Mouse (Mus musculus): Measurements from ENCODE around the gene Cd19.
A peak's percentile ranks its signal among the peaks of the same experiment; 100 is the strongest.
"Not testable (repeated sequence)": the region's sequence is repeated elsewhere in the genome, so short reads cannot be mapped to it uniquely, and the experiment has no call there.

Gene Cd19

DNA sequence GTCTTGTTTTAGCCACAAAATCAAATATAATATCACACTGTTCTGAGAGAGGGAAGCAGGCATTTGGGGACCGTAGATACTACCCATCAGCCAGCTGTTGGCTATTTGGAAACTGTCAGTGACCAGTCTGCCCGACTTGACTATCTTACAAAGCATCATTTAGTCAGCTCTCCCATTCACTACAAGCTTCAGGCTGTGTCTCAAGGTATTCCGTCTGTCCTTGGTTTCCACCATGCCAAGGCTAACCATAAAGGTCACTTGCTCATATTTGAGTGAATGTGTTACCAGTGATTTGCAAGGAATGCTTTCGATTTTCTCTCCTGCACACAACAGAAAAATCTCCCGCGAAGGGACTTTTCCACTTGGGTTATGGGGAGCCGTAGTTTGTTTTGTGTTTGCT lies 20.0 kb upstream of the Cd19 start:
- DNase-seq (ENCODE audit: low spot score) = no peak

DNA sequence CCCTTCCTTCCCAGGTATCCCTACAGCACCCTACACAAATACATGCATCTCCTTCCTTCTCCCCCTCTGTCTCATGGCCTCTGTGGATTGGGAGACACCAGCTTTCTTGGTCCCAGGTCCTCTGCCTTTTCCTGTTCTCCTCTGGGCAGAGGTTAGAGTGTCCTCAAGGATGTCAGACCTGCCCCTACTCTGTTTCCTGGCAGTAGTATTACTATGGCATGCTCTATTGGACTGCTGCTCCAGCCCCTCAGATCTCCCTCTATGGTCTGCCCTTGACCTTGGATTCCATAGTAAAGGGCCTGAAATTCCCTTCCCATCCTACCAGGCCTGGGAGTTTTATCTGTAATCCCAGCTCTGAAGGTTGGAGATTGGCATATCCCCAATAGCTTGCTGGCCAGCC lies 15.5 kb upstream of the Cd19 start:
- DNase-seq (ENCODE audit: low spot score) = no peak

DNA sequence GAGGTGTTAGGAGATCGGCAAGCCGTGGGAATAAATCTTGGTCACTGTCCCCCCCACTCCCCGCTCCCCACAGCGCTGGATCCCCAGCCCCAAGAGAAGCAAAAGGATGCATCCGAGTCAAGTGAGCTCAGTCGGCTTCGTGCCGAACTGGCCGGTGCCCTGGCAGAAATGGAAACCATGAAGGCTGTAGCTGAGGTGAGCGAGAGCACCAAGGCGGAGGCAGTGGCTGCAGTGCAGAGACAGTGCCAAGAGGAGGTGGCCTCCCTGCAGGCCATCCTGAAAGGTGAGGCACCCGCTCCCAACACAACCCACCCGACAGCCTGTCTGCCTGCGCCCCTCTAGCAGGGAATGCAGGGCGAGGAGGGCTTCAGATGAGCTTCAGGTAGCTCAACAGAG lies 14.8 kb upstream of the Cd19 start:
- no peak for DNase-seq (ENCODE audit: low spot score)

DNA sequence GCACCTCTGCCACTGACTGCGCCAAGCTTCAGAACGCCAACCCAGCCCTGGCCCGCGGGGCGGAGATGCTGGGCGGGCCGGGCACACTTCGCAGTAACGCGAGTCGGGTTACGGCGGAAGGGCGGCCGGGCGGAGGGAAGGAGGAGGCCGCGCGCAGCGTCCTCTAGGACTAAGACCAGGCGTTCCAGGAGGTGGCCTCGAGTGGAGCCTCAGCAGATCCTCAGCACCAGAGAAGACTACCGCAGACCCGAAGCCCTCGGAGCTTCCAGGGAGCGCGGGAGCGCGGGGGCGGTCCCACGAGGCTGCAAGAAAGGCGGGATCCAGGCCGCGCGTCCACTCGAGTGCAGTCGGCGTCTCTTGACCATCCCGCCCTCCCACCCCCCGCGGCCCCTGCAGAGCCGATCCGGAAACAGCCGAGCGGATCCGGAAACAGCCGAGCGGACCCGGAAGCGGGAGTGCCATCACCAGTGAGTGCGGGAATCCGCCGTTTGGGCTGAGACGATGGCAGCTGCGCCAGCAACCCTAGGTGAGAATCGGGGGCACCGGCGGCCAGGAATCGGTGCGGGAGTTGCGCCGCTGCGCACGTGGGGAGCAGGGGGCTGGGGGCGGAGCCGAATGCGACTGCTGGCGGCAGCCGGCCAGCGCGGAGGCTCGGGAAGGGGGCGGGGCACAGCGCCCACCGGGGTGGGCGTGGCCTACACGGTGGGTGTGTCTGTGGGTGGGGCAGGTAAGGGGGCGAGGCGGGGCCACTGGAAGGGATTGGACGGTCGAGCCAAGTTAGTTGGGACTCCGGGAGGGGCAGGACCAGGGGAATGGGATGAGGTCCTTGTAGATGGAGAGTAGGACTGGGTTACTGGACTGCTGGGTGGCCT lies 14.2 kb upstream of the Cd19 start, which contains the start of gene Rabep2:
Gene Rabep2, plus strand, starts transcription at position 129 of the 872 bp plus-strand sequence.
- DNase-seq (ENCODE audit: low spot score) = peak; percentile 99

DNA sequence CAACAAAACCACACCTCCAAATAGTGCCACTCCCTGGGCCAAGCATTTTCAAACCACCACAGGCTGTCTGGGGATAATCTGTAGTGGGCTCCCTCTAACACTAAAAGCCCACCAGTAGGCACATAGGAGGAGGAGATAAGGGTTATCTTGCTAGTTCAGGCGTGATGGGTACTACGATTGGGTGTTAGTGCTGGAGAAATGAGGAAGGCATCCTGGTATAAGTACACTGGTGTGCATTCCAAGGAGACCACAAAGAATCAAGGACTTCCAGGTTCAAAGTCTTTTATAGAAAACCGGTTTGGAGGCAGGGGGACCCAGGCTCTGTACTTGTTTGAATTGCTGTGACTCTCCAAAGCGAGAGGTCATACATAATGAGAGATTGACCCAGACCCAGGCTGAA lies 13.5 kb upstream of the Cd19 start:
- DNase-seq (ENCODE audit: low spot score) = no peak

DNA sequence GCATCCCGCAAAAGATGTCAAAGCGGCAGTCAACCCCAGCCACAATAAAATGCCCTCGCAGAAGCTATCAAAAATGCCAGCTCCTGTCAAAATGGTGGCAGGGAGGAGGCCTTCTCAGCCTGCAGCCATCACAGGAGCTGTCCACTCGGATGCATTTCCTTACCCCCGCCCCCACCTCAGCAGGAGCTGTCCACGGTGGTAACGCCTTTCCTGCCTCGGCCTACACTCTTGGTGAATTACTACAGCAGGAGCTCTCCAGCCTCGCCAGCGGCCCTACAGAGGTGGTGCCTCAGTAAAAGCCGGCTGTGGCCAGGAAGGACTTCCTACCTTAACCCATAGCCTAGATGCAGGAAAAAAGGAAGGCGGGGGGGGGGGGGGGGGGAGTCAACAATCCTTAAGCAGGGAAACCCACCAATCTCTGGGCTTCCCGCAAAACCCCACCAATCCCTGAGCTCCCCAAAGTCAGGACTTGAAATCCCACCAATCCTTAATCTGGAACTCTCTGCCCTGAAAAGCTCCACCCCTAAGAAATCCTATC lies 12.7 kb upstream of the Cd19 start:
- DNase-seq (ENCODE audit: low spot score) = no peak

DNA sequence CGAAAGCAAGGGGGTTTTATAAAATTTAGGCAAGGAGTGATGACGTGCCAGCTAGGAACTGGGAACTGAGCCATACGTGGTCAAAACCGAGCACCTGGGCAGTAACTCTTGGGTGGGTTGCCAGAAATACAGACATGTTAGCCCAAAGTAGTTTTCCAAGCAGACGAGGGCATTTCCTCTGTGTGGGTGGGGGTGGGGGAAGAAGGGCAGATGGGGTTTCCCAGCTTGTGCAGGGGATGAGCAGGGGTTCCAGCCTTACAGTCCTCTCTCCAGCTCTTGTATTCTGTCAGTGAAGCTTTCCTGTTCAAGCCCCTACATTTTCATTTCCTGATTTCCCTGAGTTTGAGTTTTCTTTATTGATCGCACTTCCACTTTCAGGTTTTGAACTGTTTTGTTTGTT lies 9.5 kb upstream of the Cd19 start:
- no peak for DNase-seq (ENCODE audit: low spot score)

DNA sequence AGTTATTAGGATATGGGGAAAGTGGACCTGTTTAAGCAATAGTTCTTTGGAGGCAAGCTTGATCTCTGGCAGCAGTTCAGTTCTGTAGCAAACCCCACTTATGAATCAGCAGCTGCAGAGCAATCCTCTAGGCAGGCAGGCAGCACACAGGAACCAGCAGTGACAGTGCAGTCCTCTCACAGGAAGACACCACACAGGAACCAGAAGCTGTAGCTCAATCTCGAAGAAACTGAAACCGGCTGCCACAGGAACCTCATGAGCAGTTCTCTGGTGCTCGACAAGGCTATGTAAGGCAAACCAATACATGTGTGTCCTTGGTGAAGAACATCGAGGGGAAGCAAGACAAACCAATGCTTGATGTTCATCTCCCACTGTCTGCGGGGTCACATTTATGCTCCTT lies 7.1 kb upstream of the Cd19 start:
- no peak for DNase-seq (ENCODE audit: low spot score)

DNA sequence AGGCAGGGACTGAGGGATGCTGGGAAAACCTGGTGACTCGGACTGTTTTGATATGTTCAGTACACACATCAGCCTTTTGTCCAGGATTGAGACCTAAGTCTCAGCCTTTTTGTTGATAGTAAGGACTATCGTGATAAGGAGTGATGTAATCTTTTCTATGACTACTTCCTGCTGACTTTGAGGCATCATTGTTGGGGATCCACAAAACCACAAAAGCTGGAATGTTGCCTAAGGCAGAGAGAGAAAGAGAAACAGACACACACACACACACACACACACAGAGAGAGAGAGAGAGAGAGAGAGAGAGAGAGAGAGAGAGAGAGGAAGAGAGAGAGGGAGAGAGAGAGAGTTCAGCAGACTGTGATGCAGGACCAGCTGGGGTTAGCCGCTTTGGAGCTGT lies 3.8 kb upstream of the Cd19 start:
- no peak for DNase-seq (ENCODE audit: low spot score)

DNA sequence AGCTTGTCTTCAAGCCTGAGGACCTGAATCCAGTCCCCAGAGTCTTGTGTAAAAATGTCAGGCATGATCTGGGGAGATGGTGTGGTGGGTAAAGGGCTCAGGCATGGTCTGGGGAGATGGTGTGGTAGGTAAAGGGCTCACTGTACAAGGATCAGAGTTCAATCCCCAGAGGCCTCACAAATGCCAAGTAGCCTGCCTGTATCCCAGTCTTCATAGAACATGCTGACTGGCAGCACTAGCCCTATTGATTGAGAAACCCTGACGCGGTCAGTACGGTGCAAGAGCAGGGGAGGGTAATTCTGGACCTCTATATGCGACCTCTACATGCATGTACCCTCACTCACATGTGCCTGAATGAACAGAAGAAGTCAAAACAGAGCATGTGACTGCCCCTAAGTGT lies 2.9 kb upstream of the Cd19 start:
- DNase-seq (ENCODE audit: low spot score) = no peak

DNA sequence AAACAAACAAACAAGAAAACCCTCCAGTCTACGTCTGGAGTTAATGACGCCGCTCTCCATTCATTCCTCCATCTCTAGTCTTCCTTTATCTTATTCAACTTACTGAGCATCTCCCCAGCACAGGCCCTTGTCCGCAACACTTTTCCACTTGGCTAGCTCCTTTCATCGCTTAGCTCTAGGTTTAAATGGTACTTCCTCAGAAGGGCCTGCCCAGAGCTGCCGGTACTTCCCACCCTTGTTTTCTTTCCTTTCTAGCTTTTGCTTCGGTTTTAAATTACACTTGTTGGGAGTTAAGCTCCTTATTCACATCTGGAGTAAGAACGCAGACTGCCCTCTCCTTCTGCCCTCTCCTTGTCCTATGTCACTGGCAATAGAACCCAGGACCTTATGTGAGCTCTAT lies 2.4 kb upstream of the Cd19 start:
- no peak for DNase-seq (ENCODE audit: low spot score)

DNA sequence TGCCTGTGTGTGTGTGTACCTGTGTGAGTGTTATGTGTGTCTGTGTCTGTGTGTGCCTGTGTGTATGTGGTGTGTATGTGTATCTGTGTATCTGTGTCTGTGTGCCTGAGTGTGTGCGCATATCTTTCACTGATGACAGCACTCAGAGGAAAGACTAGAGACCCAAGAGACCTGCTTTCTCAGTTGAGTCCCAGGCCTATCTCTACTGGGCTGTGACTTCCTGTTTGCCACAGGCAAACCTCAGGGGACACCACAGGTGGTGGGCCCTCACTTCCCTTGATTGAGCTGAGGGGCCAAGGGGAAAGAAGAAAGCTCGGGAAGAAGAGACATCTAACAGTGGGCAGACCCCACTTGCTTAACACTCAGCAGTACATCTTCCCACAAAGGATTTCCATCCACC lies 1.9 kb upstream of the Cd19 start:
- no peak for DNase-seq (ENCODE audit: low spot score)

DNA sequence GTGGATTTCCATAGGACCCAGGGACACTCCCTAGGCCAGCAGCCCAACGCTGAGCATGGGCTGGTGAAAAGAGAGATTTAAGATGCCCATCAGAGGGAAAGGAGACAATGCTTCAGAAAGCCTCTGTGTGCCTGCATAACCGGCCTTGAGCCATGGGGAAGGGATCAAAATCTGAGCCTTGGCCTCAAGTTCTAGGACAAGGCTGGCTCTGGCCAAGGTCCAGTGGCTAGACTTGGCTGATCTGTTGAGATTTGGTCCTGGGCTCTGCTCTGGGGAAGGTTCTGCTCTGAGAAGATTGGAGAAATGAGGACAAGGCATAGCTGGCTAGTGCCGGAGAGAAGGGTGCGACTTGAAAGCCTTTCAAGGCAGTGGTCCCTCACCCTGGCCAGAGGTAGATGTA lies 3.6 kb downstream of the Cd19 start:
- no peak for DNase-seq (ENCODE audit: low spot score)

DNA sequence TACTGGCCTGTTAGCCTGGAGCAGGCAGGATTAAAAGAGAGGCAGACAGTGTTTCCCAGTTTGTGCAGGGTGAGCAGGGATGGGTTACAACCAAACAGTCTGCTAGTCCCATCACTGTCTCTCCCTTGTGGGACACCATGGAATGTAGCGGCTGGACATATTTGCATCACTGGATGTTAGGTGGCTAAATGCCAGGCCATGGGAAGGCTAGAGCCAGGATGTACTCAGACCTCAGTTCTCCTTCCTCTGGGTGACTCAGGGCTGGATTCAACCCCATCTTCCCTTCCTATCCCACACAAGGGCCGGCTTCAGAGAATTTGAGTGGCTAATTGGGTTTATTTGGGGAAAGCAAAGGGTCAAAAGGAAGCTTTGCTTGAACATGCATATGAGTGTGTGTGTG lies 6.0 kb downstream of the Cd19 start:
- no peak for DNase-seq (ENCODE audit: low spot score)

DNA sequence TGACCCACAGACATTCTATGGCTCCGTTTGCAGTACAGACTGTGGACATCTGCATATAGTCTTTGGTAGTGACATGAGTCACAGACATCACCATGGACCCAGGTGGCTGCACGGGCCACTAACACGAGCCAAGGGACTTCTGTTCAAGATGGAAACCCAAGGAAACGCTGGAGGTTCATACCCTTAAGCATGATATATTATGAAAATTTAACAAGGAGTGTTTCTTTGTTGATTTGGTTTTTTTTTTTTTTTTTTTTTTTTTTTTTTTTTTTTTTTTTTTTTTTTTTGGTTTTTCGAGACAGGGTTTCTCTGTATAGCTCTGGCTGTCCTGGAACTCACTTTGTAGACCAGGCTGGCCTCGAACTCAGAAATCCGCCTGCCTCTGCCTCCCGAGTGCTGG lies 12.2 kb downstream of the Cd19 start:
- DNase-seq (ENCODE audit: low spot score) = not testable (repeated sequence)

DNA sequence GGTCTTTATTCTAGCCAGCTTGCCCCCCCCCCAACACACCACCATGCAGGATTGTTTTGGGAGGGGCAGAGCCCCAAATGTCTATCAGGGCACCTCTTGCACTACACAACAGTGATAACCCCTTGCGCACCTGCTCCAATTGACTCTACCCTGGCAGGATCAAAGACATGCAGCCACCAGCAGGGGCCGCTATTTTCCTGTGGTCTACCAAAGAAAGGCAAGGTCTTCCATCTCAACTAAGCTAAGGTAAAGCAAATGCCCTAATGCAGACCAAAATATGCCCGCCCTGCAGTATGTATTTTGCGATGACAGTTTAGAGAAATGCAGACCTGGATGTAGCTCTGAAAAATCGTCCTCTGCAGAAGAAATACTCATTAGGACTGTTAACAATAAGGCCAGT lies 15.1 kb downstream of the Cd19 start:
- peak; percentile 93 for DNase-seq (ENCODE audit: low spot score)

DNA sequence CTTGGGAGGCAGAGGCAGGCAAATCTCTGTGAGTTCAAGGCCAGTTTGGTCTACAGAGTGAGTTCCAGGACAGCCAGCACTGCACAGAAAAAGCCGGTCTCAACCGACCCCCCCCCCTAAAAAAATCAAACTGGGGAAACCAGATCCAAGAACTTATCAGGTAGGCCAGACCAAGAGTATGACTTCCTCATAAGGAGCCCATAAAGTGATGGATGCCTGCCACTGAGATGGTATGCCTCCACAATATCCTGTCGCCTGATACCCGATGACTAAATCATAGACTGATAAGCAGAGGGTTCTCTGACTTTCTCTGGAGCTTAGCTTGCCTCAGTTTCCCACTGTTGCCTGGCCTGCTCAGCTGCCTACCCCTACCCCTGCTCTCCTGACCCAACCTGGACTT lies 16.9 kb downstream of the Cd19 start:
- DNase-seq (ENCODE audit: low spot score) = no peak

DNA sequence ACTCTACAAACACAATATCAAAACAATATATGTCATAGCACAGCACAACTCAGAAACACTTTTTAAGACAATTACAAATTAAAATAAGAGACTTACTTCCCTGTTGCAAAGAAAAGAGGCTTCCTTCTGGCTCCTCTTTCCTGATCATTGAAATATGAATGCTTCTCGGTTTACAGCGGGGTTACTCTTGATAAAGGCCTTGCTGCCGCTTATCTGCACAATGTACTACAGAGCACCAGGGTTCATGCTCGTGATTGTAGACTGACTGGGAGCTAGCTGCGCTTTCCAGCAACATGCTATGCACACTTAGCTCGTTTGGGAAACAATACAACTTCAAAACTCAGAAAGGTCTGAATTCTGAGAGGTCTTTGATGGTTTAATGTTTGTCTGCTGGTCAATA lies 17.5 kb downstream of the Cd19 start:
- DNase-seq (ENCODE audit: low spot score) = no peak

DNA sequence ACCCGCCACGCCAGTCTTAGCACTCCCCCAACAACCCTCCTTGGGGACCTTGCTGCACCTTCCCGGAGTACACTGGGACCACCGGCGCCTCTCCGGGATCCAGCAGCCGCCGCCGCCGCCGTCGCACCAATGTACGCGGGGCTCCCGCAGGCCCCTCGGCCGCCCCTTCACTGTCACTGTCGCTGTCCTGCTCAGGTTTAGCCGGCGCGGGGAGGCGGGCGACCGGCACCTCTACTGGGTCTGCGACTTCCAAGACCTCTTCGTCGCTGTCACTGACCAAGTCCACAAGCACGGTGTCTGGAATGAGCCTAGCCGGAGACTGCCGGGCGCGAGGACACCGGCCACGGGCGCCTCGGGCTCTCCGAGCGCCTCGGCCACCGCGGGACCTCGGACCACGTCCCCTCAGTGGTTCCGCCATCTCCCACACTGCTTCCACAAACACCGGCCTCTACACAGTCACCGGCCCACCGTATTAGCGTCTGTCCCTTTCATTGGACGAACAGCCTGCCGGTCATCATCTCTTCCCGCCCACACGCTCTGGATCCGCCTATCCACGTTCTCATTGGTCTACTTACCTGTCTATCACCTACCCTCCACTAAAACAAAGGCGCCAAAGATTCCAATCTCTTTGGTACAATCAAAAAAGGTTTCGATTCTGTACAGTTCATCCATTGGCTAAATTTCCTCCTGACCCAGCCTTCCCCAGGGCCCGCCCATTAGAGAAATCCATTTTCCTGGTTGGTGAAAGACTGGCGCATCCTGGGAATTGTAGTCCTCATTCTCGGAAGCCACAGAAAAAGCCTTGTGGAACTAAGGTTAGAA lies 18.2 kb downstream of the Cd19 start, which contains the start of gene Nfatc2ip:
Gene Nfatc2ip, minus strand, starts transcription at position 440 of the 822 bp plus-strand sequence.
- DNase-seq (ENCODE audit: low spot score) = peak; percentile 94

DNA sequence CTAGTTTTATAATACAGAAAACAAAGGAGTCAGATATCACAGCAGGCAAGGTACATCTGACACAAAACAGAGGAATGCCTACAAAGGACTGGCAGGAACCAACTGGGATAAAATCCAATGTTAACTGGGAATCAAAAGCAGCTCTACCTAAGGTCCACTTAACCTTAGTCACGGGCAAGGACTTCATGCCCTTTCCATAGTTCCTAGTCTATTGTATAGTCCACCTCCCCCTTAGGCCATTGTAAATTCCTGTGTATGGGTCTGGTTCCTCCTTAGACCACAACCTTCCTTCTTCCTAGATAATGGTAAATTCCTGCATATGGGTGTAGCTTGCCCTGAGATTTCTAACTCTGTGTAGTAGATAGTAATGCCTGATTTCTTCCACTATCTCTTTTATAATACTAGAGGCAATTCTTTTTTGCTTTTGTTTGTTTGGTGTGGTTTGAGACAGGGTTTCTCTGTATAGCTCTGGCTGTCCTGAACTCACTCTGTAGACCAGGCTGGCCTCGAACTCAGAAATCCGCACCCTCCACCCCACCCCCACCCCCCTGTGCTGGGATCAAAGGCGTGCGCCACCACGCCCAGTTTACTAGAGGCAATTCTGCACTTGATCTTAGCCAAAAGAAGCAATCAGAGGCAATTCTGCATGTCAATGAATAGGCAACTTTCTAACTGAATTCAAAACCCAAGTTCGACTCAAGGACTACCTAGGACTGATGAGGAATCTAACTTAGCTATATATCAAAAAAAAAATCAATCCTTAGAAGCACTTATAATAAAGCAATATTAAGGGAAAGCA lies 22.4 kb downstream of the Cd19 start:
- DNase-seq (ENCODE audit: low spot score) = not testable (repeated sequence)

DNA sequence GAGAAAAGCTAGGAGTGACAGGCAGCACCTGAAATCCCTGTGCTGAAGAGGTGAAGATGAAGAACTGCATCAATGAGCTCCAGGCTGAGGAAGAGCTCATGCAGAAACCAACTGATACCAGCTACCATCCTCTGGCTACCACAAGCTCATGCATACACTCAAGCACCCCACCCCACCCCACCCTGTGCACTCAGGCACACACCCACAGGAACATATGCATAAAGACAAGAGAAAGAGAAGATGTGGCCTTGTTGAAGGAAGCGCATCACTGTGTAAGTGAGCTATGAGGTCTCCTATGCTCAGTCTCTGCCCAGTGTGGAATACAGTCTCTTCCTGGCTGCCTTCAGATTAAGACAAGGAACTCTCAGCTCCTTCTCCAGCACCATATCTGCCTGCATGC lies 26.5 kb downstream of the Cd19 start:
- DNase-seq (ENCODE audit: low spot score) = no peak

DNA sequence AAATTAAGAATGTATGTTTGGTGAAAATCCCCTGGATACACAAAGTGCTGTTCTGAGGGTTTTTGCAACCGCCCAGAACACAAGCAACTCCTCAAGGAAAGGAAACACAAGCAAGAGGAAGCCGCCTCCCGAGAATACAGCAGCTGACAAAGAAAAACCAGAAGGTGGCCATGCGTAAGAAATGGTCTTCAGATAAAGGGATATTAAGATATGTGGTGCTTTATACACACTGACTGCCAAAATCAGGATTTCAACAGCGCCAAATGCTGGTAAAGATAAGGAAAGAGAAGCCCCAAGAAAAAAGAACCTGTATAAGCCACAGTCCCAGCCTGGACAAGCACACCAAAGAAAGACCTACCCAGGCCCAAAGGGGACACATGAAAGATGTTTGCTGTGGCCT lies 31.1 kb downstream of the Cd19 start:
- no peak for DNase-seq (ENCODE audit: low spot score)
